Mouse (Mus musculus): ENCODE measurements around the gene Gm44965. TPM values are rescaled to one million over a fixed set of nuclear protein-coding genes. Genes with fewer than 3 reads are reported as not detected.
"Not testable (repeated sequence)": the region's sequence is repeated elsewhere in the genome, so short reads cannot be mapped to it uniquely, and the experiment has no call there.

Gene Gm44965
- total and polyA plus RNA-seq, 3 experiments, result not detected

- peak; percentile 76 for DNase-seq
Measured at GRCm38 (mm10) chr6:48579215-48579648, 14.5 kb upstream of the Gm44965 start.

GRCm38 (mm10) chr6:48581257-48581656 is 12.5 kb upstream of the Gm44965 start:
- DNase-seq, result no peak

GRCm38 (mm10) chr6:48582037-48582436 is 11.7 kb upstream of the Gm44965 start:
- DNase-seq, result peak; percentile 35

- no peak for DNase-seq
Measured at GRCm38 (mm10) chr6:48589194-48589750, 4.5 kb upstream of the Gm44965 start, which contains the start of gene Gm45021. Gm45021 (plus strand) TSS chr6:48589610.

- DNase-seq, result no peak
Measured at GRCm38 (mm10) chr6:48591221-48591845, 2.4 kb upstream of the Gm44965 start.

- no peak for DNase-seq
Measured at GRCm38 (mm10) chr6:48591871-48592270, 1.9 kb upstream of the Gm44965 start.

GRCm38 (mm10) chr6:48594043-48594738 is 450 bp downstream of the Gm44965 start:
- DNase-seq, result peak; percentile 80

GRCm38 (mm10) chr6:48595278-48595677 is 1.5 kb downstream of the Gm44965 start:
- peak; percentile 47 for DNase-seq

- DNase-seq, result no peak
Measured at GRCm38 (mm10) chr6:48596545-48597232, 2.9 kb downstream of the Gm44965 start.

- no peak for DNase-seq
Measured at GRCm38 (mm10) chr6:48597233-48597625, 3.5 kb downstream of the Gm44965 start.

GRCm38 (mm10) chr6:48600594-48600993 is 6.9 kb downstream of the Gm44965 start:
- DNase-seq, result no peak

- DNase-seq, result peak; percentile 99
Measured at GRCm38 (mm10) chr6:48601271-48602079, 7.7 kb downstream of the Gm44965 start, which contains the start of gene Zfp775. Zfp775 (plus strand) TSS chr6:48602063.

- no peak for DNase-seq
Measured at GRCm38 (mm10) chr6:48602080-48602741, 8.5 kb downstream of the Gm44965 start.

GRCm38 (mm10) chr6:48608124-48608523 is 14.4 kb downstream of the Gm44965 start:
- DNase-seq, result peak; percentile 86

- no peak for DNase-seq
Measured at GRCm38 (mm10) chr6:48609512-48609911, 15.8 kb downstream of the Gm44965 start.

- no peak for DNase-seq
Measured at GRCm38 (mm10) chr6:48610657-48611056, 16.9 kb downstream of the Gm44965 start.

- DNase-seq, result no peak
Measured at GRCm38 (mm10) chr6:48613464-48613863, 19.7 kb downstream of the Gm44965 start.

GRCm38 (mm10) chr6:48614756-48615155 is 21.0 kb downstream of the Gm44965 start:
- no peak for DNase-seq

- DNase-seq, result no peak
Measured at GRCm38 (mm10) chr6:48620031-48620430, 26.3 kb downstream of the Gm44965 start.

GRCm38 (mm10) chr6:48622186-48622843 is 28.6 kb downstream of the Gm44965 start:
- not testable (repeated sequence) for DNase-seq

GRCm38 (mm10) chr6:48623460-48623859 is 29.7 kb downstream of the Gm44965 start:
- DNase-seq, result peak; percentile 65
